Mouse (Mus musculus) adipose tissue, adult 10 weeks (tissue): Measurements from ENCODE around the gene Trmt10c. TPM values are rescaled to one million over a fixed set of nuclear protein-coding genes. Genes with fewer than 3 reads are reported as not detected.

Experiments used
- polyA plus RNA-seq: library from polyadenylated mRNA; stranded (reverse); fragments of 350-450 nt; fragmentation: Illumina TruSeq; extraction: RNeasy Lipid Tissue Mini Kit (QIAGEN cat#74804); gene quantifications from one replicate; pipeline ENCODE4 v1.2.3, GENCODE M21; 2014; ENCODE audit warnings: low read depth, low replicate concordance

The Trmt10c gene
- polyA plus RNA-seq, result 8.7 TPM

GRCm38 (mm10) chr16:56037138-56038010 is at the start of gene Trmt10c:
Gene Trmt10c, minus strand, starts transcription at chr16:56037819.

GRCm38 (mm10) chr16:56048038-56048437 is 10.4 kb upstream of the Trmt10c start, which contains the start of gene Senp7:
Gene Senp7, plus strand, starts transcription at chr16:56048338.

GRCm38 (mm10) chr16:56029661-56030082 is 7.9 kb downstream of the Trmt10c start, which contains the start of gene Pcnp:
Gene Pcnp, minus strand, starts transcription at chr16:56029739.

Other genes with a start within 250 kb of the Trmt10c start
- 9.4 TPM for gene Nfkbiz, start 198.9 kb downstream of the Trmt10c start, polyA plus RNA-seq
- gene Nxpe3, start 142.5 kb downstream of the Trmt10c start, polyA plus RNA-seq, result 7.7 TPM
- gene Cep97, start 103.0 kb downstream of the Trmt10c start, polyA plus RNA-seq, result 5.7 TPM
- gene Rpl24, start 71.5 kb downstream of the Trmt10c start, polyA plus RNA-seq, result 744 TPM
- gene Zbtb11, start 63.9 kb downstream of the Trmt10c start, polyA plus RNA-seq, result 11.5 TPM
- gene Pcnp, start 8.1 kb downstream of the Trmt10c start, polyA plus RNA-seq, result 98.6 TPM
- 12.5 TPM for gene Senp7, start 10.5 kb upstream of the Trmt10c start, polyA plus RNA-seq
- gene Impg2, start 166.5 kb upstream of the Trmt10c start, polyA plus RNA-seq, result 0.69 TPM